Comparison of ENCODE assay signal across 10 mouse cellular contexts in the genomic region with DNA sequence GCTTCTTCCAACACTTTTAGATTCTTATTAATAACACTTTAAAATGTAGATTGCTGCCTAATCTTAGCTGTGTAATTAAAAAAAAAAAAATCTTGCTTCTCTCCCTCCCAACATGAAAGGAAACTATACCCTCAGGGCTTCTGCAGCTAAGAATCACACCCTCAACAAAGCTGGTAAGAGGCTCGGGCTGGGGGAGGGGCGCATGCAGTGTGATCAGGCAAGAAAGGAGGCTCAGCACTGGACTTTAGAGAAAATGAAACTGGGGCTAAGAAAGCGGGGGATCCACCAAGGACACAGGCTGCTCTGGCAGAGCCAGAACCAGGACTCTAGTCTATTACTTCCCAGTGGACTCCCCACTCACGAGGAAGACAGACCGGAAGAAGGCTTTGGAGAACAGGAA. TPM values are rescaled to one million over a fixed set of nuclear protein-coding genes. Genes with fewer than 3 reads are reported as not detected.
DNase-seq lines count a peak whose midpoint lies in the region; ATAC-seq lines count a peak whose summit lies in the region.
"Had no signal": no experiment of that assay in that cellular context is flagged by ENCODE, and none has a peak within 500 bp of the region (broad histone marks: within the 10 kb centered on the region; RNA-seq: fewer than 3 reads in every experiment).

No protein-coding gene starts in this region.

- no peak for ATAC-seq in hindbrain, embryonic 16.5 days
- no peak for ATAC-seq in forebrain, embryonic 11.5 days (replicated peaks; ENCODE audit: low FRiP score)
- no peak for ATAC-seq in midbrain, embryonic 12.5 days (ENCODE audit: low FRiP score, low read depth)

- H3K4me3 ChIP-seq in hindbrain, embryonic 10.5 days = no peak overlapping the region
- no peak overlapping the region for H3K4me3 ChIP-seq in hindbrain, embryonic 16.5 days (ENCODE audit: low read length)
- H3K4me3 ChIP-seq in forebrain, embryonic 11.5 days (ENCODE audit: low read depth, low read length) = no peak overlapping the region
- no peak overlapping the region for H3K4me3 ChIP-seq in midbrain, embryonic 12.5 days
- H3K4me3 ChIP-seq: limb, embryonic 13.5 days had no signal

- 68% methylated on average over 5 of the region's 5 CpGs for WGBS in hindbrain, embryonic 10.5 days
- 47% methylated on average over 5 of the region's 5 CpGs for WGBS in hindbrain, embryonic 16.5 days
- WGBS in forebrain, embryonic 11.5 days = 64% methylated on average over 5 of the region's 5 CpGs
- 66% methylated on average over 5 of the region's 5 CpGs for WGBS in midbrain, embryonic 12.5 days

- H3K9ac ChIP-seq in hindbrain, embryonic 16.5 days (ENCODE audit: low read depth, low read length) = no peak overlapping the region
- H3K9ac ChIP-seq in forebrain, embryonic 11.5 days (ENCODE audit: low read length) = no peak overlapping the region; the same call in 1 of the 2 replicates
- no peak overlapping the region for H3K9ac ChIP-seq in midbrain, embryonic 12.5 days (replicated peaks)
- H3K9ac ChIP-seq: limb, embryonic 13.5 days had no signal

- H3K27ac ChIP-seq in hindbrain, embryonic 10.5 days = peak overlapping the region; percentile 78
- no peak overlapping the region for H3K27ac ChIP-seq in hindbrain, embryonic 16.5 days (ENCODE audit: low read depth, low read length)
- H3K27ac ChIP-seq in forebrain, embryonic 11.5 days (ENCODE audit: low read depth, low read length) = 0 out of 2 replicates have a peak overlapping the region, but pooled peaks have one; percentile 31
- peak overlapping the region; percentile 42; the same call in 1 of the 2 replicates for H3K27ac ChIP-seq in midbrain, embryonic 12.5 days (replicated peaks)
- H3K27ac ChIP-seq: kidney, postnatal 0 days; limb, embryonic 13.5 days had no signal

- no peaks in the 10 kb centered on the region for H3K9me3 ChIP-seq in hindbrain, embryonic 10.5 days
- no peaks in the 10 kb centered on the region for H3K9me3 ChIP-seq in hindbrain, embryonic 16.5 days (ENCODE audit: control insufficient read depth, low read length)
- no peaks in the 10 kb centered on the region for H3K9me3 ChIP-seq in forebrain, embryonic 11.5 days (ENCODE audit: control insufficient read depth, low read length)
- H3K9me3 ChIP-seq in midbrain, embryonic 12.5 days = no peaks in the 10 kb centered on the region
- H3K9me3 ChIP-seq: limb, embryonic 13.5 days had no signal

- no peaks in the 10 kb centered on the region; the same call in 1 of the 2 replicates for H3K27me3 ChIP-seq in hindbrain, embryonic 10.5 days (ENCODE audit: insufficient read depth, poor library complexity, severe bottlenecking)
- H3K27me3 ChIP-seq in hindbrain, embryonic 16.5 days (replicated peaks; ENCODE audit: control insufficient read depth, insufficient read depth, low read length) = no peaks in the 10 kb centered on the region
- H3K27me3 ChIP-seq in forebrain, embryonic 11.5 days (ENCODE audit: control insufficient read depth, insufficient read depth, low read length) = no peaks in the 10 kb centered on the region
- no peaks in the 10 kb centered on the region for H3K27me3 ChIP-seq in midbrain, embryonic 12.5 days
- H3K27me3 ChIP-seq: limb, embryonic 13.5 days had no signal

- peaks cover 30% of the 10 kb centered on the region for H3K4me1 ChIP-seq in hindbrain, embryonic 10.5 days (replicated peaks)
- peaks cover 7% of the 10 kb centered on the region for H3K4me1 ChIP-seq in hindbrain, embryonic 16.5 days (ENCODE audit: control insufficient read depth, insufficient read depth, low read depth, low read length)
- H3K4me1 ChIP-seq in forebrain, embryonic 11.5 days (replicated peaks; ENCODE audit: control insufficient read depth, insufficient read depth, low read length) = peaks cover 7% of the 10 kb centered on the region; the same call in 1 of the 2 replicates
- peaks cover 24% of the 10 kb centered on the region for H3K4me1 ChIP-seq in midbrain, embryonic 12.5 days

- H3K36me3 ChIP-seq in hindbrain, embryonic 10.5 days = no peaks in the 10 kb centered on the region; the same call in 1 of the 2 replicates
- 0 out of 2 replicates have a peak, but pooled peaks cover 2% of the 10 kb centered on the region for H3K36me3 ChIP-seq in hindbrain, embryonic 16.5 days (ENCODE audit: control insufficient read depth, insufficient read depth, low read length)
- no peaks in the 10 kb centered on the region for H3K36me3 ChIP-seq in forebrain, embryonic 11.5 days (ENCODE audit: control insufficient read depth, insufficient read depth, low read length)
- H3K36me3 ChIP-seq in midbrain, embryonic 12.5 days = no peaks in the 10 kb centered on the region
- H3K36me3 ChIP-seq: limb, embryonic 13.5 days had no signal

- H3K4me2 ChIP-seq in hindbrain, embryonic 16.5 days (ENCODE audit: low read length) = no peak overlapping the region
- H3K4me2 ChIP-seq in forebrain, embryonic 11.5 days (ENCODE audit: low read depth, low read length, severe bottlenecking) = no peak overlapping the region
- H3K4me2 ChIP-seq in midbrain, embryonic 12.5 days (replicated peaks) = no peak overlapping the region
- H3K4me2 ChIP-seq: limb, embryonic 13.5 days had no signal

- DNase-seq in hindbrain, embryonic 10.5 days (ENCODE audit: low spot score) = peak; percentile 10
- peak; percentile 34 for DNase-seq in A20 (ENCODE audit: low read depth, low spot score)
- DNase-seq in forebrain, embryonic 11.5 days (ENCODE audit: low spot score) = peak; percentile 57
- DNase-seq in spleen, adult 12 weeks (ENCODE audit: low spot score) = no peak
- no peak for DNase-seq in B cell, adult 2 months
- no peak for DNase-seq in urinary bladder, postnatal 10 days (ENCODE audit: low spot score)

RNA-seq across cellular contexts. Expression of gene Sergef, which starts 38.5 kb away (rescaled TPM):
- polyA plus RNA-seq in hindbrain, embryonic 10.5 days (2016; fragmentation: Nextera tagmentation; extraction: Ambion mirVana) = 16.2 and 18.7 TPM in 2 replicates
- 42.2 and 50.6 TPM in 2 replicates for polyA plus RNA-seq in hindbrain, embryonic 16.5 days (2015; fragmentation: Nextera tagmentation; extraction: Ambion mirVana)
- polyA plus RNA-seq in forebrain, embryonic 11.5 days (2014; fragmentation: Nextera tagmentation; extraction: Ambion mirVana) = 17.6 and 18.7 TPM in 2 replicates
- 17.3 and 18.5 TPM in 2 replicates for polyA plus RNA-seq in midbrain, embryonic 12.5 days (2016; fragmentation: Nextera tagmentation; extraction: Ambion mirVana)

Comparison
In these comparisons a context has a peak if more than half of its experiments do, and no peak if none do; other contexts are left out.
1. DNase-seq: peak in hindbrain, embryonic 10.5 days (single experiment), A20 (single experiment) and forebrain, embryonic 11.5 days (single experiment); none in spleen, adult 12 weeks (single experiment), B cell, adult 2 months (0 of 2) and urinary bladder, postnatal 10 days (single experiment).